10 mouse cellular contexts compared by ENCODE assay signal in the genomic region with DNA sequence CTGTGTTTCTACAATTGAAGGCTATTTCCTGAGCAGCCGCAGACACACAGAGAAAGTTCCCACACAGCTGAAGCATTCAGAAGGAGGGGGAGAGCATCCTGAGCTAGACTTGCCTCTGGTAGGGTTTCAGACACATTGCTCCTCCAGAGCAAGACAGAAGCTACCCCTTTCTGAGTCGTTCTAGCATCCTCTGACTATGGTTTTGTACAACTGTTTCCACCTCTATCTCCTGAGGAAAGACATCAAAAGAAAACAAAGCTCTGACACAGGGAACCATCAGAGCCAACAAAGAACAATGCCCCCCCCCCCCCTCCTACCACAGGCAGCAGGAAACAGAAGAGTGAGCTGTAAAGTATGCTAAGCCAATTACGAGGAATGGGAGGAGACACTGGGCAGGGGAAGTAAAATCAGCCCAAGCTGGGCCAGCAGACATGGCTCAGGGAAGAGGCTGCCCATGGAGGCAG.
A peak's percentile ranks its signal among the peaks of the same experiment; 100 is the strongest.
DNase-seq lines count a peak whose midpoint lies in the region; ATAC-seq and TF ChIP-seq lines count a peak whose summit lies in the region.
"Had no signal": no experiment of that assay in that cellular context is flagged by ENCODE, and none has a peak within 500 bp of the region (broad histone marks: within the 10 kb centered on the region; RNA-seq: fewer than 3 reads in every experiment).

No protein-coding gene starts in this region.

- no peak for TF ChIP-seq POLR2A in heart, adult 2 months (IDR thresholded peaks at IDR 0.05; ENCODE audit: insufficient read depth, low read depth, low read length)

- no peaks in the 10 kb centered on the region for H3K4me1 ChIP-seq in intestine, embryonic 16.5 days (ENCODE audit: control insufficient read depth, insufficient read depth, low read length)
- H3K4me1 ChIP-seq in intestine, postnatal 0 days (replicated peaks; ENCODE audit: control insufficient read depth, insufficient read depth, low read length), result no peaks in the 10 kb centered on the region
- H3K4me1 ChIP-seq in heart, adult 2 months (ENCODE audit: control insufficient read depth, insufficient read depth, low read length), result no peaks in the 10 kb centered on the region; the same call in 1 of the 2 replicates

- TF ChIP-seq EP300 in heart, adult 2 months (IDR thresholded peaks at IDR 0.05; ENCODE audit: insufficient read depth, low read depth, low read length), result no peak

- no peak overlapping the region for H3K4me2 ChIP-seq in intestine, embryonic 16.5 days (ENCODE audit: low read depth, low read length)
- no peak overlapping the region for H3K4me2 ChIP-seq in intestine, postnatal 0 days (replicated peaks; ENCODE audit: low read depth)

- no peak overlapping the region for H3K4me3 ChIP-seq in intestine, embryonic 16.5 days (ENCODE audit: low read length)
- no peak overlapping the region for H3K4me3 ChIP-seq in intestine, postnatal 0 days (ENCODE audit: low read depth, low read length)
- no peak overlapping the region for H3K4me3 ChIP-seq in heart, adult 2 months
- H3K4me3 ChIP-seq: forebrain, embryonic 10.5 days had no signal

- 37% methylated on average over 3 of the region's 3 CpGs for WGBS in intestine, embryonic 16.5 days
- WGBS in intestine, postnatal 0 days, result 40% methylated on average over 3 of the region's 3 CpGs
- 23% methylated on average over 3 of the region's 3 CpGs for WGBS in heart, adult 2 months

- no peaks in the 10 kb centered on the region for H3K9me3 ChIP-seq in intestine, embryonic 16.5 days (ENCODE audit: control insufficient read depth, low read length)
- no peaks in the 10 kb centered on the region for H3K9me3 ChIP-seq in intestine, postnatal 0 days (ENCODE audit: control insufficient read depth)
- H3K9me3 ChIP-seq: forebrain, embryonic 10.5 days had no signal

- no peak for TF ChIP-seq CTCF in intestine, postnatal 0 days (IDR thresholded peaks at IDR 0.05; ENCODE audit: low read depth)
- TF ChIP-seq CTCF in heart, adult 2 months (IDR thresholded peaks at IDR 0.05), result no peak

- H3K27ac ChIP-seq in intestine, embryonic 16.5 days (ENCODE audit: low read length), result no peak overlapping the region
- H3K27ac ChIP-seq in intestine, postnatal 0 days (ENCODE audit: low read depth, low read length), result no peak overlapping the region
- peak overlapping the region; percentile 33; the same call in 1 of the 2 replicates for H3K27ac ChIP-seq in heart, adult 2 months
- H3K27ac ChIP-seq: forebrain, embryonic 10.5 days; liver, embryonic 14.5 days had no signal

- no peak overlapping the region for H3K9ac ChIP-seq in intestine, embryonic 16.5 days (ENCODE audit: low read depth, low read length)
- no peak overlapping the region for H3K9ac ChIP-seq in intestine, postnatal 0 days (ENCODE audit: low read depth, low read length)
- H3K9ac ChIP-seq in heart, adult 2 months (ENCODE audit: low read depth, low read length), result no peak overlapping the region
- H3K9ac ChIP-seq: liver, embryonic 14.5 days had no signal

- no peaks in the 10 kb centered on the region for H3K27me3 ChIP-seq in intestine, embryonic 16.5 days (replicated peaks; ENCODE audit: control insufficient read depth, insufficient read depth, low read length)
- no peaks in the 10 kb centered on the region for H3K27me3 ChIP-seq in intestine, postnatal 0 days (replicated peaks; ENCODE audit: control insufficient read depth, insufficient read depth, low read length)
- no peaks in the 10 kb centered on the region for H3K27me3 ChIP-seq in heart, adult 2 months (ENCODE audit: control insufficient read depth, insufficient read depth, low read length)

- ATAC-seq in intestine, embryonic 16.5 days, result peak; percentile 44; the same call in 1 of the 2 replicates
- no peak for ATAC-seq in intestine, postnatal 0 days
- peak; percentile 59 for ATAC-seq in CD4-positive, CD25-positive, alpha-beta regulatory T cell, adult 4 months

- H3K36me3 ChIP-seq in intestine, embryonic 16.5 days (ENCODE audit: control insufficient read depth, insufficient read depth, low read length), result no peaks in the 10 kb centered on the region
- H3K36me3 ChIP-seq in intestine, postnatal 0 days (ENCODE audit: control insufficient read depth, insufficient read depth), result no peaks in the 10 kb centered on the region
- H3K36me3 ChIP-seq in heart, adult 2 months (ENCODE audit: control insufficient read depth, insufficient read depth, low read length), result no peaks in the 10 kb centered on the region
- H3K36me3 ChIP-seq: forebrain, embryonic 10.5 days had no signal

- H3K79me2 ChIP-seq in heart, adult 2 months (replicated peaks; ENCODE audit: control insufficient read depth, insufficient read depth, low read length), result no peaks in the 10 kb centered on the region

- DNase-seq in heart, adult 2 months, result peak in 1 of 2 experiments; percentile 28
- DNase-seq in lung, postnatal 25 days (ENCODE audit: low spot score), result peak; percentile 35
- no peak for DNase-seq in cerebellum, adult 9-11 months
- no peak for DNase-seq in gastrocnemius, adult 8-10 months (ENCODE audit: low spot score in 2 of 2)
- DNase-seq in frontal cortex, postnatal 25 days (ENCODE audit: low spot score in 2 of 2), result no peak

- intact Hi-C loops in heart, adult 2 months (cut with DNase I), result loop anchor here (2.0 kb wide), 1 partner anchor 75 kb away; no protein-coding TSS in a partner anchor
